Mouse (Mus musculus): Measurements from ENCODE around the gene Rnf208.
"Not testable (repeated sequence)": the region's sequence is repeated elsewhere in the genome, so short reads cannot be mapped to it uniquely, and the experiment has no call there.

Rnf208 gene

GRCm38 (mm10) chr2:25246183-25247072 lies 4.4 kb downstream of the Rnf208 start, which contains the start of gene AL732309.1:
AL732309.1 (minus strand) TSS chr2:25246863.
- no peak for DNase-seq (ENCODE audit: low spot score)

- no peak for DNase-seq (ENCODE audit: low spot score)
Observed at GRCm38 (mm10) chr2:25252331-25252730, 10.3 kb downstream of the Rnf208 start.

GRCm38 (mm10) chr2:25255284-25255779 lies 13.3 kb downstream of the Rnf208 start, which contains the start of gene Tmem203:
Tmem203 (plus strand) TSS chr2:25255439.
- peak; percentile 89 for DNase-seq (ENCODE audit: low spot score)

- DNase-seq (ENCODE audit: low spot score), result peak; percentile 73
Observed at GRCm38 (mm10) chr2:25256443-25257109, 14.5 kb downstream of the Rnf208 start.

- DNase-seq (ENCODE audit: low spot score), result not testable (repeated sequence)
Observed at GRCm38 (mm10) chr2:25257250-25257649, 15.2 kb downstream of the Rnf208 start.

- DNase-seq (ENCODE audit: low spot score), result peak; percentile 35
Observed at GRCm38 (mm10) chr2:25258887-25259286, 16.8 kb downstream of the Rnf208 start.

DNA sequence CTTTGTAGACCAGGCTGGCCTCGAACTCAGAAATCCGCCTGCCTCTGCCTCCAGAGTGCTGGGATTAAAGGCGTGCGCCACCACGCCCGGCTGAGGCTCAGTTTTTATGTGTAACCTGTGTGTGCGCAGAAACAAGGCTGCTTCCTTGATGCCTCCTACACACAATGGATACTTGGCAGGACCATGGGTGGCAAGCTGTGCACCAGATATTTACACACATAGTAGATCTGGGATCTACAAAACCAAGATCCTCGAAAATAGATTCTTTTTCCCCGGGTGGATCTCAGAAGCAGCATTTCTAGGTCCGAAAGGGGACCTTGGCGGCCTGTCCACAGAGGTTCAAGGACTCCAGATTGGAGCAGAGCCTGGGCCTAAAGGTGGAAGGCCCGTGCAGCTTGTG lies 19.8 kb downstream of the Rnf208 start:
- DNase-seq (ENCODE audit: low spot score), result no peak

- peak; percentile 95 for DNase-seq (ENCODE audit: low spot score)
Observed at GRCm38 (mm10) chr2:25262291-25262767, 20.3 kb downstream of the Rnf208 start, which contains the start of gene Tprn. Tprn (plus strand) TSS chr2:25262618.

- peak; percentile 51 for DNase-seq (ENCODE audit: low spot score)
Observed at GRCm38 (mm10) chr2:25262795-25263622, 21.0 kb downstream of the Rnf208 start.

- no peak for DNase-seq (ENCODE audit: low spot score)
Observed at GRCm38 (mm10) chr2:25263623-25264285, 21.7 kb downstream of the Rnf208 start.

DNA sequence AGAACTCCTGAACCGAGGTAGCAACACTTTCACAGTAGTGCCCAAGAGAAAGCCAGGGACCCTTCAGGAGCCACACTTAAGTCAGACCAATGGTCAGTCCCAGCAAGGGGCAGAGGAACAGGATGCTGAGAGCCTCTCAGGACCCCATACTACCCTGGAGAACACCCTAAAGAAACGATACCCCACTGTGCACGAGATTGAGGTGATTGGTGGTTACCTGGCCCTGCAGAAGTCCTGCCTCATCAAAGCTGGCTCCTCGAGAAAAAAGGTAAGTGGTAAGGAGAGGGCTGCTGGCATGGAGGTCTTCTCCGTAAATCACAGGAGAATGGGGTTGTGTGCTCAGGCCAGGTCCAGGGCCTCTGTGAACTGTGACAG lies 22.2 kb downstream of the Rnf208 start:
- DNase-seq (ENCODE audit: low spot score), result no peak

- no peak for DNase-seq (ENCODE audit: low spot score)
Observed at GRCm38 (mm10) chr2:25264851-25265250, 22.8 kb downstream of the Rnf208 start.

GRCm38 (mm10) chr2:25265897-25266656 lies 24.0 kb downstream of the Rnf208 start:
- DNase-seq (ENCODE audit: low spot score), result no peak

DNA sequence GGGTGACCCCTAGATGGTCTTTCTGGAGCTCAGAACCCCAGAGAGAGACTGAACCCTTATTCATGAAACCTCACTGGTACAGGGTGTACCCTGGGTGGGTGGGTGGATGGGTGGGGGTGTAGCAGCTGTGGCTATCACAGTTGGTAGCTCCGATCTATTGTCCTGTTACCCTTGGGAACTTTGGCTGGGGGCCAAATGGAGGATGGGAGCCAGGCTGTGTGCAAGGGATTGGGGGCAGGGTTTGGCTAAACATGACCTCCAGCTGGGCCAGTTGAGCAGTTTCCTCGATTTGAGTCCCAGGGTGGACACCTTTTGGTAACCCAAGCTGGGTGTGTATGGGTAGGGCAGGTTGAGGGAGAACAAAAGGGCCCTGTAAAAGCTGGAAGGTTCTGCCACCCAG lies 24.7 kb downstream of the Rnf208 start:
- no peak for DNase-seq (ENCODE audit: low spot score)

- no peak for DNase-seq (ENCODE audit: low spot score)
Observed at GRCm38 (mm10) chr2:25267241-25267640, 25.2 kb downstream of the Rnf208 start.

- DNase-seq (ENCODE audit: low spot score), result no peak
Observed at GRCm38 (mm10) chr2:25267746-25268309, 25.8 kb downstream of the Rnf208 start.

GRCm38 (mm10) chr2:25271827-25272511 lies 29.9 kb downstream of the Rnf208 start, which contains the start of the genes Ssna1 and Anapc2:
Ssna1 (minus strand) TSS chr2:25272438.
Anapc2 (plus strand) TSS chr2:25272478.
- peak; percentile 97 for DNase-seq (ENCODE audit: low spot score)

- DNase-seq (ENCODE audit: low spot score), result no peak
Observed at GRCm38 (mm10) chr2:25272515-25272914, 30.5 kb downstream of the Rnf208 start.

- DNase-seq (ENCODE audit: low spot score), result no peak
Observed at GRCm38 (mm10) chr2:25273010-25273409, 31.0 kb downstream of the Rnf208 start.
